Mouse (Mus musculus): ENCODE data around the gene Naglu. TPM values are rescaled to one million over a fixed set of nuclear protein-coding genes. Genes with fewer than 3 reads are reported as not detected.

Gene Naglu
- polyA plus RNA-seq, 1 experiment from 2014 or later: 25.6 TPM

DNA sequence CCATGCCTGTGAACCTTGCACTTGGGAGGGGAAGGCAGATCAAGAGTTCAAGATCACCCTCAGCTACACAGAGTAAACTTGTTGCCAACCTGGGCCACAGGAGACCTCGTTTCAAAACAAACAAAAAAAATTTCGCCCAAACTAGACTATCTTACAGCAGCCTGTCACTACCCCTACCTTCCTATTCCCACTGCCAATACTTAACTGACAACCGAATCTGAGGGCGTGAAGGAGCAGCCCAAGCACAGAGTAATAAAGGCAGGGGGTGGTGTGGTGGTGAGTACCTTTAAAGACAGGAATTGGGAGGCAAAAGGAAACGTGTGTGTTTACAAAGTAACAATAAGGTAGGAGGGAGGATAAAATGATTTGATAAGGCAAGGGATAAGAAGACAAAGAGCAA is 40.9 kb downstream of the Naglu start:
- Histone ChIP-seq H3K4me2 (replicated peaks; ENCODE audit: low read depth) (no peak overlapping the region), H3K4me3 (ENCODE audit: low read depth, low read length) (no peak overlapping the region), H3K9ac (ENCODE audit: low read depth, low read length) (no peak overlapping the region), H3K27me3 (replicated peaks; ENCODE audit: control insufficient read depth, insufficient read depth, low read length) (no peaks in the 10 kb centered on the region), H3K9me3 (ENCODE audit: control insufficient read depth) (no peaks in the 10 kb centered on the region), H3K27ac (ENCODE audit: low read depth, low read length) (no peak overlapping the region), H3K4me1 (replicated peaks; ENCODE audit: control insufficient read depth, insufficient read depth, low read length) (peaks cover 3% of the 10 kb centered on the region; the same call in 1 of the 2 replicates), H3K36me3 (ENCODE audit: control insufficient read depth, insufficient read depth) (peaks cover 2% of the 10 kb centered on the region; the same call in 1 of the 2 replicates)
- 35% methylated on average over 5 of the region's 5 CpGs for WGBS
- no peak for TF ChIP-seq CTCF (IDR thresholded peaks at IDR 0.05; ENCODE audit: low read depth)
- no peak for ATAC-seq

DNA sequence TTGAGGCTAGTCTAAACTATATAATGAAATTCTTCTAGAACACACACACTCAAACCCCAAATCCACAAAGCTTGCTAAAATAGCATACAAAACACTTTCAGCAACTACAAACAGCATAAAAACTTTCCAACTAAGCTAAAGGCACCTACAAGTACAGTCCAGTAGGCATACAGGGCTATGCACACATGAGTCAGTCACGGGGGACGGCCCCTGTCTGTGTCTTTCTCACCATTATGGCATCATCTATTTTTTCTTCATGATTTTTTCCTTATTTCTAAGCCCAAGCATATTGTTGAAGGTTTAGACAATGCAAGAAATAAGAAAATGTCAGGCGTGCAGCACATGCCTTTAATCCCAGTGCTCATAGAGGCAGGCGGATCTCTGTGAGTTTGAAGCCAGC is 41.4 kb downstream of the Naglu start:
- H3K4me1 ChIP-seq (replicated peaks; ENCODE audit: control insufficient read depth, insufficient read depth, low read length): peaks cover 3% of the 10 kb centered on the region; the same call in 1 of the 2 replicates
- H3K9ac ChIP-seq (ENCODE audit: low read depth, low read length): no peak overlapping the region
- ATAC-seq: no peak
- no peak for TF ChIP-seq CTCF (IDR thresholded peaks at IDR 0.05; ENCODE audit: low read depth)
- no peak overlapping the region for H3K4me2 ChIP-seq (replicated peaks; ENCODE audit: low read depth)
- no peak overlapping the region for H3K27ac ChIP-seq (ENCODE audit: low read depth, low read length)
- H3K9me3 ChIP-seq (ENCODE audit: control insufficient read depth): no peaks in the 10 kb centered on the region
- 88% methylated on average over 4 of the region's 4 CpGs for WGBS
- no peaks in the 10 kb centered on the region; the same call in 1 of the 2 replicates for H3K36me3 ChIP-seq (ENCODE audit: control insufficient read depth, insufficient read depth)
- H3K4me3 ChIP-seq (ENCODE audit: low read depth, low read length): no peak overlapping the region
- no peaks in the 10 kb centered on the region for H3K27me3 ChIP-seq (replicated peaks; ENCODE audit: control insufficient read depth, insufficient read depth, low read length)

DNA sequence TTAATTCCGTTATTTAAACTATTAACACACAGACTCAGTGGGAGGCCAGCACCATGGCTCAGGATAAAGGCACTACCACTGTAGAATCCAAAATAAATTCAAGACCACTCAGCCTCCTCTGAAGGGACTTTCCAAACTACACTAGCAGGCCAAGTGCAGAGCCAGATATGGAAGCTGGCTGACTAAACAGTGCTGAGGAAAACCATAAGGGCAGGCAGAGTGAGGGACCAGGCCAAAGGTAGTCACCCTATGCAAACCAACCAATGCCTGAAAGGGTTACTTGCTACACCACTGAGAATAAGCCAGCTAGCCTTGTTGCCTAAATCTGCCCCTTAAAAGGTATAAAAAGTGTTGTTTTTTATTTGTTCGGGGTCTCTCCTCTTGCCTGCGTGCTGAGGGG is 42.4 kb downstream of the Naglu start:
- Histone ChIP-seq H3K4me3 (ENCODE audit: low read depth, low read length) (no peak overlapping the region), H3K9ac (ENCODE audit: low read depth, low read length) (no peak overlapping the region), H3K4me2 (replicated peaks; ENCODE audit: low read depth) (no peak overlapping the region), H3K9me3 (ENCODE audit: control insufficient read depth) (no peaks in the 10 kb centered on the region), H3K27ac (ENCODE audit: low read depth, low read length) (no peak overlapping the region), H3K27me3 (replicated peaks; ENCODE audit: control insufficient read depth, insufficient read depth, low read length) (no peaks in the 10 kb centered on the region), H3K4me1 (replicated peaks; ENCODE audit: control insufficient read depth, insufficient read depth, low read length) (peaks cover 3% of the 10 kb centered on the region; the same call in 1 of the 2 replicates), H3K36me3 (ENCODE audit: control insufficient read depth, insufficient read depth) (no peaks in the 10 kb centered on the region; the same call in 1 of the 2 replicates)
- ATAC-seq: no peak
- no peak for TF ChIP-seq CTCF (IDR thresholded peaks at IDR 0.05; ENCODE audit: low read depth)
- 88% methylated on average over 3 of the region's 3 CpGs for WGBS

DNA sequence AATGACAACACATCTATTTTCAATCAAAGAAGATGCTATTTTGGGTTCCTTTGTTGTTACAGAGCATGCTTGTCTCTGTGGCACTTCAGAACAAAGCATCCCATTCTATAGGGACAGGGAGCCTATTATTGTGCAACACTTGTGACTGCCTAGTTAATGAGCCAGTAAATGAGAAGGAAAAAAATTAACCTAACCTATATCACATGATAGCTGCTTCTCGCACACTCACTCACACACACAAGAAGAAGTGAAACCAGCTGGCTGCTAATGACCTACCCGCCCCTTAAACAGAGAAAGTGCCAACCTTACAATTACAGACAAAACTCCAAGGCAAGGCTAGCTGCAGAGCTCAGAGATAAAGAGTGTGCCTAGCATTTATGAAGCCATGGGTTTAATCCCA is 45.8 kb downstream of the Naglu start:
- Histone ChIP-seq H3K9me3 (ENCODE audit: control insufficient read depth) (no peaks in the 10 kb centered on the region), H3K36me3 (ENCODE audit: control insufficient read depth, insufficient read depth) (no peaks in the 10 kb centered on the region), H3K4me1 (replicated peaks; ENCODE audit: control insufficient read depth, insufficient read depth, low read length) (peaks cover 13% of the 10 kb centered on the region), H3K27me3 (replicated peaks; ENCODE audit: control insufficient read depth, insufficient read depth, low read length) (no peaks in the 10 kb centered on the region), H3K4me3 (ENCODE audit: low read depth, low read length) (no peak overlapping the region), H3K9ac (ENCODE audit: low read depth, low read length) (no peak overlapping the region), H3K27ac (ENCODE audit: low read depth, low read length) (no peak overlapping the region), H3K4me2 (replicated peaks; ENCODE audit: low read depth) (peak overlapping the region; percentile 40; the same call in 1 of the 2 replicates)
- no peak for ATAC-seq
- no peak for TF ChIP-seq CTCF (IDR thresholded peaks at IDR 0.05; ENCODE audit: low read depth)
- 39% methylated on average over 2 of the region's 2 CpGs for WGBS

DNA sequence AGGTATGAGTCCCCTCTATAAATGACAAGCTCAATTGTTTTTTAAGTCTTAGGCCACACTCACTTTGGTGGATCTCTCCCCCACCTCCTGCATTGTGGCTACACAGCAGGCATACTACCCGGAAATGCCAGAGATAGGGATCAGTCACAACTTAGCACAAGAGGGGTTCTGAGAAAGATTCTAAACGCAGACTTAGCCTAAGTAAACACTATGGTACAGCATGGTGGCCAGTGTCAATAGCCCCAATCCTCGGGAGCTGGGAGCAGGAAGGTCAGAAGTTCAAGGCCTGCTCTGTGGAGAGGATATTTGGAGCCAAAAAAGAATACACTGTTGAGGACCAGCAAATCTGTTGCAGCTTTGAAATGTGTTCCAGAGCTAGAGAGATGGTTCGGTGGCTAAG is 48.3 kb downstream of the Naglu start:
- peaks cover 2% of the 10 kb centered on the region; the same call in 1 of the 2 replicates for H3K36me3 ChIP-seq (ENCODE audit: control insufficient read depth, insufficient read depth)
- TF ChIP-seq CTCF (IDR thresholded peaks at IDR 0.05; ENCODE audit: low read depth): no peak
- peak overlapping the region; percentile 87; the same call in 1 of the 2 replicates for H3K9ac ChIP-seq (ENCODE audit: low read depth, low read length)
- no peak for ATAC-seq
- 15% methylated on average over 4 of the region's 4 CpGs for WGBS
- H3K27ac ChIP-seq (ENCODE audit: low read depth, low read length): no peak overlapping the region
- H3K27me3 ChIP-seq (replicated peaks; ENCODE audit: control insufficient read depth, insufficient read depth, low read length): no peaks in the 10 kb centered on the region
- H3K4me1 ChIP-seq (replicated peaks; ENCODE audit: control insufficient read depth, insufficient read depth, low read length): peaks cover 13% of the 10 kb centered on the region
- no peaks in the 10 kb centered on the region for H3K9me3 ChIP-seq (ENCODE audit: control insufficient read depth)
- peak overlapping the region; percentile 87 for H3K4me3 ChIP-seq (ENCODE audit: low read depth, low read length)
- peak overlapping the region; percentile 68 for H3K4me2 ChIP-seq (replicated peaks; ENCODE audit: low read depth)

DNA sequence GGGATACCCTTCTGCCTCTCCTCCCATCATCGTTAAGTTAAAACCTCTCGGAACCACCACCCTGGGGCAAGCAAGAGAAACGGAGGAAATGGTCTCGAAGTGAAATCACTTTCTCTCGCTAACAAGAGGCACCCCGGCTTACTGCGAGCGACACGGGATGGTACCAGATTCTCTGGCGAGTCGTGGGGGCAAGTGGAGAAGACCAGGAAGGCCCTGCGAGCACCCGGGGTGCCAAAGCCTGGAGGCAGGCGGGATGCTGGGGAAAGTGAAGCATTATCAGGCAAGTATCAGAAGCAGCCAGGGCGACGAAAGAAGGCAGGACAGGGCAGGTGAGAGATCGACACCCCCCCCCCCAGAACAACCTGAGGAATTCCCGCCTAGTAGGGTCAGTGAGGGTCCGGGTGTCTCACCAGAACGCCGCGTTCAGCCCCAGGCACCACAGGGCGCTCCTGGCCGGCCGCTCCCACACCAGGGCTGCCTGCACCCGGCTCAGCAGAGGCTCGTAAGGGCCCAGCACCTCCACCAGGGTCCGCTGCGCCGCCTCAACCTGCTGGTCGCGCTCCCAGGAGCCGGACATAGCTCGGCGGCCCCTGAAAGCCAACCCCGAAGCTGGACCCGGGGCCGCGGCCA is 49.4 kb downstream of the Naglu start:
- under 1% methylated on average over 38 of the region's 39 CpGs for WGBS
- H3K27me3 ChIP-seq (replicated peaks; ENCODE audit: control insufficient read depth, insufficient read depth, low read length): no peaks in the 10 kb centered on the region
- peak; percentile 80 for ATAC-seq
- peak overlapping the region; percentile 87 for H3K4me3 ChIP-seq (ENCODE audit: low read depth, low read length)
- peak overlapping the region; percentile 87 for H3K9ac ChIP-seq (ENCODE audit: low read depth, low read length)
- H3K27ac ChIP-seq (ENCODE audit: low read depth, low read length): peak overlapping the region; percentile 86
- peak overlapping the region; percentile 68 for H3K4me2 ChIP-seq (replicated peaks; ENCODE audit: low read depth)
- no peaks in the 10 kb centered on the region for H3K9me3 ChIP-seq (ENCODE audit: control insufficient read depth)
- peaks cover 13% of the 10 kb centered on the region for H3K4me1 ChIP-seq (replicated peaks; ENCODE audit: control insufficient read depth, insufficient read depth, low read length)
- TF ChIP-seq CTCF (IDR thresholded peaks at IDR 0.05; ENCODE audit: low read depth): peak; percentile 59
- H3K36me3 ChIP-seq (ENCODE audit: control insufficient read depth, insufficient read depth): peaks cover 11% of the 10 kb centered on the region; the same call in 1 of the 2 replicates
